Mouse (Mus musculus) stomach, postnatal 0 days (tissue): ENCODE data around the gene Olfr286.

ENCODE experiments used
- CTCF ChIP-seq: IDR thresholded peaks from 2 replicates; pipeline ENCODE4 v1.5.1; 2016; ENCODE audit warnings: antibody characterized with exemption, low read depth, mild to moderate bottlenecking, moderate library complexity
- EP300 ChIP-seq: optimal IDR thresholded peaks from 2 replicates; pipeline ENCODE3; 2016; ENCODE audit warnings: antibody characterized with exemption

- TF ChIP-seq EP300 (no peak), CTCF (no peak)
Observed at GRCm38 (mm10) chr15:98177320-98177719, 56.9 kb downstream of the Olfr286 start.
